Mouse (Mus musculus) liver, postnatal 0 days (tissue): ENCODE measurements around the gene Cp.

Experiments
- CTCF ChIP-seq: sonication (generic); IDR thresholded peaks from 2 replicates; pipeline ENCODE4 v1.5.1; 2016; ENCODE audit warnings: antibody characterized with exemption, low read depth
- EP300 ChIP-seq: IDR thresholded peaks from 2 replicates; pipeline ENCODE4 v1.6.1; 2016; ENCODE audit warnings: antibody characterized with exemption, low read depth, mild to moderate bottlenecking

DNA sequence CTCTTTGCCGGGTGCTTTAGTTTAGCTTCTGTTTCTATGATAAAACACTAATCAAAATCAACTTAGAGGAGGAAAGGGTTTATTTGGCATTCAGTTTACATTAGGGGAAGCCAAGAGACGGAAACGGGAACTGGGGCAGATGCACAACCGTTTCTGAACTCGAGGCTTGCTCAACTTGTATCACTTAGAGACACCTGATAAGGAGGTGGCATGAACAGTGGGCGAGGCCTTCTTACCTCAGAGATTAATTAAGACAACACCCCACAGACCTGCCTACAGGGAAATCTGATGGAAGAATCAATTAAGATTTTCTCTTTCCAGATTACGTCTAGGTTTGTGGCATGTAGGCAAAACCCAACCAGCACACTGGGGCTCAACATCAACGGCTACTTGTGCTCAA is 61.2 kb downstream of the Cp start:
- TF ChIP-seq CTCF = no peak
- no peak for TF ChIP-seq EP300
